Mouse (Mus musculus): ENCODE data around the gene Shroom3.

GRCm38 (mm10) chr5:92821370-92821769 is 138.1 kb downstream of the Shroom3 start:
- TF ChIP-seq GATA1 (IDR thresholded peaks at IDR 0.05; ENCODE audit: borderline replicate concordance, low read length) (no peak), FLI1 (IDR thresholded peaks at IDR 0.05; ENCODE audit: low read length) (no peak)
